Mouse (Mus musculus): ENCODE results near the gene Spin2f.
"Not testable (repeated sequence)": the region's sequence is repeated elsewhere in the genome, so short reads cannot be mapped to it uniquely, and the experiment has no call there.

The Spin2f gene

DNA sequence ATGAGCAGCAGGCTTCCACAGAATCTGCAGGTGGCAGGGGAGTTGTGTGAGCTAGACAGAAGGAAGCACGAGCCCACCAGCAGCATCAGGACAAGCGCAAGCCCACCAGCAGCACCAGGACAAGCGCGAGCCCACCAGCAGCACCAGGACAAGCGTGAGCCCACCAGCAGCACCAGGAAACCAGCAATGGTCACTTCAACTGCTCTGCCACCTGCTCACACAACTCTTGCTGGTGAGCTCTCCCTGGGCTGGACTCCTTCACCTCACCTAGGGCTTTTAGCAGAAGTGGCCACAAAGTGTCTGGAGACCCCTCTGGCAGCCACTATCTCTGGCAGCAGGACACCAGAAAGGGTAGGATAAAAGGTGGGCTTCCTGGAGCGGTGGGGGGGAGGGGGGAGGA is at the start of gene Spin2f:
Gene Spin2f (plus strand): TSS at position 301 of the 400 bp plus-strand sequence.
- DNase-seq, result not testable (repeated sequence)

DNA sequence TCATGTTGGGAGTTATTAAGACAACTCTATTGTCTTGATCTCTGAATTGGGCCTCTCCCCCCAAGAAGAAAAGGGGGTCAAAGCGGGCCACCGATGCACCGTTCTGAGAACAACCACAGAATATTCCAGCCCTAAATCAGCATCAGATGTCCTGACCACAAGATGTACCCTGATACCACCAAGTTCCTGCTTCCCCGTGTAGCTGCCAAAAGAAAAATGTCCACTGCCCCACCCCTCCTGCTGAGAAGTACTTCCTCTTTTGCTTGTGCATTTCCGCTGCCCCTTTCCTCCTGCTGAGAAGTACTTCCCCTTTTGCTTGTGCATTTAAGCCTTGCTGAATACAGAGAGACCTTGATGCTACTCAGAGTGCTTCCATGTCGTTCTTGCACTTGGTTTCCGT is 41.6 kb upstream of the Spin2f start:
- not testable (repeated sequence) for DNase-seq

DNA sequence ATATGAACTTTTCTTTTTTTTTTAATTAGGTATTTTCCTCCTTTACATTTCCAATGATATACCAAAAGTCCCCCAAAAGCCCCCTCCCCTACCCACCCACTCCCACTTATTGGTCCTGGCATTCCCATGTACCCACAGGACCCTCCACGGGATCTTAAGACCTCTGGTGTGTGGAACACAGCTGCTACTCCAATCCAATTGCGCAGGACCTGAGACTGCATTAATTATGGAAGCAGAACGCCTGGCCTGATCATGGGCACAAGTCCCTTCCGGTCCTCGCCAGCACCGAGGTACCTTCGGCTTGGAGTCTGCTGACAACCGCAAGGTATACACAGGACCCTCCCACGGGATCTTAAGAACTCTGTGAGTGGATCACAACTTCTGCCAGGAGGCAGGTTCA is 30.2 kb upstream of the Spin2f start:
- DNase-seq, result not testable (repeated sequence)

DNA sequence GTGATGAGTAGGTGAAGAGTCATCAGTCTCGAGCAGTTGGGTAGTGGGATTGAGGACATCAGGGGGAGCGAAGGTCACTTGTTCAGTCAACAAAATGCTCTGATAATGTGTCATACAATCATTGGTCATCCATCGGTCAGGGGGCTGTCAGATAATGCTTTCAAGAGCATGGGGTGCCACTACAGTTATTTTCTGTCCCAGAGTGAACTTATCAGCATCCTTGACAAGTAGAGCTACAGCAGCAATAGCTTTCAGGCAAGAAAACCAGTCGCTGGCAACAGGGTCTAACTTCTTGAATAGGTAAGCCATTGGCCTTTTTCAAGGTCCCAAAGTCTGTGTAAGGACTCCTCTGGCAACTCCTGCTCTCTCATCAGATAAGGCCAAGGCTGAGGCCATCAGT is 18.6 kb upstream of the Spin2f start:
- DNase-seq, result not testable (repeated sequence)

DNA sequence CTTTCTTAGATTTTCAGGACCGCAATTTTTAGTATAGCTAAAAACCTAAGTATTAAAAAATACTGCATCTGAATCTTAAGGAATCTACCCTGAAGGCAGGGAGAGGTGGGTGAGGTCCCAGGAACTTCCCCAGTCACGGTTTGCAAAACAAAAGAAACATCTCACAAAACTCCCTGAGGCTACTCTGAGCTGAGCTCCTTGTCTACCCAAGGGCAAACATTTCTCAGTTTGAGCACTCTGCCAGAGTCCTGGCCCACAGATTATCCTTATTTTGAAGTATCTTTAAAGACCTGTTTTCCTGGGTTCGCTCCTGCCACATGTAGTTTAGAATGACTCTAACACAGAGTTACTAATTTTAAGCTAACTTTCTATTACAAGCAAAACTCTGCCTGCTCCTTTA is 11.9 kb upstream of the Spin2f start:
- not testable (repeated sequence) for DNase-seq

All from right cerebral cortex, adult 18-20 months (tissue).